ENCODE assay signal across 24 mouse cellular contexts in genomic region chr10:63412756-63413155, GRCm38 (mm10). TPM values are rescaled to one million over a fixed set of nuclear protein-coding genes. Genes with fewer than 3 reads are reported as not detected.
"Had no signal": no experiment of that assay in that cellular context is flagged by ENCODE, and none has a peak within 500 bp of the region (broad histone marks: within the 10 kb centered on the region; RNA-seq: fewer than 3 reads in every experiment).

No protein-coding gene starts in this region.

- ATAC-seq: midbrain, embryonic 15.5 days had no signal

- H3K4me1 ChIP-seq: midbrain, embryonic 12.5 days; midbrain, embryonic 15.5 days; neural tube, embryonic 12.5 days; stomach, embryonic 15.5 days had no signal

- H3K4me2 ChIP-seq: lung, embryonic 14.5 days; midbrain, embryonic 12.5 days; midbrain, embryonic 15.5 days; neural tube, embryonic 12.5 days; stomach, embryonic 15.5 days had no signal

- H3K9ac ChIP-seq: lung, embryonic 14.5 days; midbrain, embryonic 12.5 days; midbrain, embryonic 15.5 days; neural tube, embryonic 12.5 days; stomach, embryonic 15.5 days had no signal

- DNase-seq: lung, adult 18-20 months; lung, embryonic 14.5 days; lung, postnatal 10 days; lung, postnatal 4 days; right cerebral cortex, postnatal 14 days; thymus, adult 2 months; thymus, postnatal 25 days; thymus, postnatal 4 days had no signal

- H3K27ac ChIP-seq: midbrain, embryonic 10.5 days; midbrain, embryonic 12.5 days; midbrain, embryonic 15.5 days; neural tube, embryonic 12.5 days; stomach, embryonic 15.5 days; stomach, postnatal 0 days had no signal

- H3K36me3 ChIP-seq: midbrain, embryonic 10.5 days; midbrain, embryonic 12.5 days; midbrain, embryonic 15.5 days; neural tube, embryonic 12.5 days; stomach, embryonic 15.5 days had no signal

- H3K4me3 ChIP-seq: midbrain, embryonic 10.5 days; midbrain, embryonic 12.5 days; midbrain, embryonic 15.5 days; neural tube, embryonic 12.5 days; stomach, embryonic 15.5 days had no signal

- H3K27me3 ChIP-seq: midbrain, embryonic 12.5 days; midbrain, embryonic 15.5 days; neural tube, embryonic 12.5 days; stomach, embryonic 15.5 days had no signal

- H3K9me3 ChIP-seq: midbrain, embryonic 10.5 days; midbrain, embryonic 12.5 days; midbrain, embryonic 15.5 days; neural tube, embryonic 12.5 days; stomach, embryonic 15.5 days had no signal

RNA-seq across cellular contexts. Expression of gene Gm7075, which starts 8.8 kb away (rescaled TPM):
- total RNA-seq: megakaryocyte, adult 5-6 weeks; megakaryocyte-erythroid progenitor cell, adult 5-6 weeks; midbrain, postnatal 0 days; monocyte, adult 5-6 weeks; neutrophil, adult 5-6 weeks had no signal
- polyA plus RNA-seq: lung, embryonic 14.5 days; lung, embryonic 16.5 days; midbrain, embryonic 10.5 days; midbrain, embryonic 12.5 days; midbrain, embryonic 15.5 days; midbrain, postnatal 0 days; neural tube, embryonic 12.5 days; neural tube, embryonic 14.5 days; spleen, adult 2 months; stomach, embryonic 15.5 days; stomach, postnatal 0 days; testis, adult 2 months; thymus, adult 2 months; urinary bladder, adult 2 months had no signal

RNA-seq across cellular contexts. Expression of gene Ctnna3, which starts 17.1 kb away (rescaled TPM):
- total RNA-seq: megakaryocyte, adult 5-6 weeks; megakaryocyte-erythroid progenitor cell, adult 5-6 weeks; monocyte, adult 5-6 weeks; neutrophil, adult 5-6 weeks had no signal
- polyA plus RNA-seq: midbrain, embryonic 12.5 days had no signal
